Mouse (Mus musculus) G1E (cell line): Measurements from ENCODE around the gene Abca1. TPM values are rescaled to one million over a fixed set of nuclear protein-coding genes. Genes with fewer than 3 reads are reported as not detected.

ENCODE experiments used
- ATAC-seq: 2 replicates; pipeline ENCODE4 v1.8.0; 2016; ENCODE audit warnings: mild to moderate bottlenecking; ENCODE audit not compliant: insufficient number of reproducible peaks, poor library complexity, low FRiP score, severe bottlenecking; ENCODE audit errors: extremely low read depth
- DNase-seq: peaks from one replicate; pipeline ENCODE4 v3.0.0; 2012; ENCODE audit warnings: low spot score
- H3K27me3 ChIP-seq: 2 replicates; pipeline ENCODE4 v1.6.1; 2012; ENCODE audit warnings: mild to moderate bottlenecking, low read length, inconsistent platforms; ENCODE audit not compliant: insufficient read depth
- H3K36me3 ChIP-seq: replicated peaks from 2 replicates; pipeline ENCODE3; 2012; ENCODE audit warnings: mild to moderate bottlenecking, inconsistent platforms
- H3K4me1 ChIP-seq: 2 replicates; pipeline ENCODE4 v1.6.1; 2012; ENCODE audit warnings: low read depth, low read length, inconsistent platforms, mixed read lengths; ENCODE audit not compliant: insufficient read depth
- H3K4me3 ChIP-seq: 2 replicates; pipeline ENCODE4 v1.5.1; 2012; ENCODE audit warnings: low read depth, mild to moderate bottlenecking, inconsistent platforms, low read length, moderate library complexity, mixed read lengths
- H3K9me3 ChIP-seq: replicated peaks from 2 replicates; pipeline ENCODE4 v1.6.1; 2012; ENCODE audit warnings: inconsistent platforms
- CTCF ChIP-seq: IDR thresholded peaks from 2 replicates; pipeline ENCODE4 v1.5.1; 2012; ENCODE audit warnings: low read depth, low read length, inconsistent platforms, mixed read lengths
- GATA1 ChIP-seq: IDR thresholded peaks from 2 replicates; pipeline ENCODE4 v1.6.1; 2012; ENCODE audit warnings: borderline replicate concordance, low read length, inconsistent platforms, mixed read lengths
- GATA2 ChIP-seq: IDR thresholded peaks from 2 replicates; pipeline ENCODE4 v1.6.1; 2012; ENCODE audit warnings: low read depth, low read length, inconsistent platforms, borderline replicate concordance
- POLR2AphosphoS5 ChIP-seq: IDR thresholded peaks from 2 replicates; pipeline ENCODE4 v1.6.1; 2012; ENCODE audit warnings: low read depth, low read length, inconsistent platforms; ENCODE audit not compliant: insufficient replicate concordance
- TAL1 ChIP-seq: conservative IDR thresholded peaks from 2 replicates; pipeline ENCODE4 v1.6.1; 2012; ENCODE audit warnings: low read depth, low read length, inconsistent platforms, mixed read lengths
- polyA plus RNA-seq: library from polyadenylated mRNA; stranded (reverse); fragments of >175 nt; gene quantifications from 2 replicates; pipeline ENCODE4 v1.2.3, GENCODE M21; 2012
- total RNA-seq, 2 experiments: library from RNA; stranded (forward) in 1 of 2; stranded (reverse) in 1 of 2; fragments of 200-1000 nt in 1 of 2; fragments of >200 nt in 1 of 2; fragmentation: Nextera tagmentation in 1 of 2; gene quantifications; 2 replicates each; pipeline ENCODE4 v1.2.3; 2014 to 2017

Gene Abca1
- total and polyA plus RNA-seq, 3 experiments: 2.1 to 23.0 (median 4.6) TPM

GRCm38 (mm10) chr4:53078793-53079310 is 80.8 kb downstream of the Abca1 start:
- TF ChIP-seq GATA2 (no peak), GATA1 (no peak), POLR2AphosphoS5 (no peak), TAL1 (no peak), CTCF (no peak)
- Histone ChIP-seq H3K9me3 (no peaks in the 10 kb centered on the region), H3K4me1 (no peaks in the 10 kb centered on the region), H3K4me3 (no peak overlapping the region), H3K36me3 (peaks cover 98% of the 10 kb centered on the region), H3K27me3 (no peaks in the 10 kb centered on the region)
- DNase-seq: no peak
- no peak for ATAC-seq

GRCm38 (mm10) chr4:53076788-53077350 is 82.8 kb downstream of the Abca1 start:
- ATAC-seq (no peak), DNase-seq (no peak)
- Histone ChIP-seq H3K4me3 (no peak overlapping the region), H3K27me3 (no peaks in the 10 kb centered on the region), H3K36me3 (peaks cover 97% of the 10 kb centered on the region), H3K4me1 (no peaks in the 10 kb centered on the region), H3K9me3 (no peaks in the 10 kb centered on the region)
- no peak for TF ChIP-seq TAL1
- no peak for TF ChIP-seq POLR2AphosphoS5
- no peak for TF ChIP-seq CTCF
- TF ChIP-seq GATA2: no peak
- no peak for TF ChIP-seq GATA1

DNA sequence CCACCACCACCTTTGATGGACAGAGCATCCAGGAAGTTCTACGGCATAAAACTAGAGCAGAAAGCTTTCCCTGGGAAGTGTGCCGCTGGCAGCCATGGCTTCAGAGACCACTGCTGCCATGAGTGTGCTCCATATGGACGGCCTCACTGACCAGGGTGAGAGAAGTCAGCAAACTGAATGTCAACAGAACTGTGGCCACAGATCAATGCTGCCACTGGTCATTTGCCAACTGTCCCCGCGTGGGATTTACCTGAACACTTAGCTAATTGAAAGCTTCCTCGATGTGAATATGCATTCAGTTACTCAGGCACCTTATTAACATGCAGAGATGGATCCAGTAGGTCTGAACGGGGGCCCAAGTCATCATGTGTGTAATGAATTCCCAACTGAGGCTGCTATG is 86.7 kb downstream of the Abca1 start:
- no peak for ATAC-seq
- TF ChIP-seq GATA2 (no peak), GATA1 (no peak), CTCF (no peak), POLR2AphosphoS5 (no peak), TAL1 (no peak)

GRCm38 (mm10) chr4:53062301-53063008 is 97.2 kb downstream of the Abca1 start:
- peaks cover 83% of the 10 kb centered on the region for H3K36me3 ChIP-seq
- ATAC-seq (no peak), DNase-seq (no peak)
- H3K27me3 ChIP-seq: no peaks in the 10 kb centered on the region
- H3K4me3 ChIP-seq: no peak overlapping the region
- H3K4me1 ChIP-seq: no peaks in the 10 kb centered on the region
- H3K9me3 ChIP-seq: no peaks in the 10 kb centered on the region
- no peak for TF ChIP-seq POLR2AphosphoS5
- TF ChIP-seq TAL1: no peak
- no peak for TF ChIP-seq GATA1
- TF ChIP-seq GATA2: no peak
- no peak for TF ChIP-seq CTCF

More for the DNA sequence above, 86.7 kb downstream of the Abca1 start:
- no peaks in the 10 kb centered on the region for H3K27me3 ChIP-seq
- H3K4me3 ChIP-seq: no peak overlapping the region
- no peak for DNase-seq
- no peaks in the 10 kb centered on the region for H3K9me3 ChIP-seq
- H3K4me1 ChIP-seq: no peaks in the 10 kb centered on the region
- peaks cover 94% of the 10 kb centered on the region for H3K36me3 ChIP-seq

GRCm38 (mm10) chr4:53046238-53047022 is 113.3 kb downstream of the Abca1 start:
- no peak overlapping the region for H3K4me3 ChIP-seq
- no peak for TF ChIP-seq GATA1
- TF ChIP-seq GATA2: no peak
- no peak for TF ChIP-seq POLR2AphosphoS5
- TF ChIP-seq TAL1: no peak
- TF ChIP-seq CTCF: no peak
- no peaks in the 10 kb centered on the region for H3K27me3 ChIP-seq
- H3K9me3 ChIP-seq: no peaks in the 10 kb centered on the region
- peaks cover 80% of the 10 kb centered on the region for H3K36me3 ChIP-seq
- DNase-seq (no peak), ATAC-seq (no peak)
- no peaks in the 10 kb centered on the region for H3K4me1 ChIP-seq

- no peaks in the 10 kb centered on the region for H3K27me3 ChIP-seq
- peaks cover 80% of the 10 kb centered on the region for H3K36me3 ChIP-seq
- H3K9me3 ChIP-seq: no peaks in the 10 kb centered on the region
- ATAC-seq (no peak), DNase-seq (no peak)
- no peaks in the 10 kb centered on the region for H3K4me1 ChIP-seq
- TF ChIP-seq GATA2 (no peak), TAL1 (no peak), GATA1 (no peak), CTCF (no peak), POLR2AphosphoS5 (no peak)
- H3K4me3 ChIP-seq: no peak overlapping the region
Observed at GRCm38 (mm10) chr4:53045807-53046206, 113.9 kb downstream of the Abca1 start.
